Mouse (Mus musculus) liver, adult 2 months (tissue): ENCODE data around the gene Ptges3l. TPM values are rescaled to one million over a fixed set of nuclear protein-coding genes. Genes with fewer than 3 reads are reported as not detected.

Source experiments
- DNase-seq: peaks from one replicate; pipeline ENCODE4 v3.0.0-alpha.2; 2011; ENCODE audit warnings: low read depth, low spot score; ENCODE audit errors: extremely low read depth
- H3K27ac ChIP-seq: fragments of 200-500 bp; replicated peaks from 2 replicates; pipeline ENCODE4 v1.5.1; 2012; ENCODE audit warnings: low read depth, mild to moderate bottlenecking, control low read depth, inconsistent platforms, low read length; ENCODE audit not compliant: insufficient read depth
- H3K27me3 ChIP-seq: fragments of 200-500 bp; 2 replicates; pipeline ENCODE4 v1.6.1; 2012; ENCODE audit warnings: mild to moderate bottlenecking, moderate library complexity, low read length, inconsistent platforms; ENCODE audit not compliant: control insufficient read depth, insufficient read depth
- H3K36me3 ChIP-seq: fragments of 200-500 bp; 2 replicates; pipeline ENCODE4 v1.6.1; 2012; ENCODE audit warnings: low read length, inconsistent platforms; ENCODE audit not compliant: control insufficient read depth, insufficient read depth
- H3K4me1 ChIP-seq: fragments of 200-500 bp; 2 replicates; pipeline ENCODE4 v1.6.1; 2011; ENCODE audit warnings: low read length; ENCODE audit not compliant: control insufficient read depth, insufficient read depth
- H3K4me3 ChIP-seq: fragments of 200-500 bp; 2 replicates; pipeline ENCODE4 v1.5.1; 2011; ENCODE audit warnings: low read depth, mild to moderate bottlenecking, control low read depth, low read length, moderate library complexity; ENCODE audit not compliant: insufficient read depth
- H3K79me2 ChIP-seq: fragments of 200-500 bp; 2 replicates; pipeline ENCODE4 v1.6.1; 2012; ENCODE audit warnings: inconsistent platforms, mild to moderate bottlenecking, low read length, moderate library complexity; ENCODE audit not compliant: control insufficient read depth, insufficient read depth
- H3K9ac ChIP-seq: fragments of 200-500 bp; 2 replicates; pipeline ENCODE4 v1.6.1; 2012; ENCODE audit warnings: low read depth, mild to moderate bottlenecking, control low read depth, inconsistent platforms, low read length
- CTCF ChIP-seq: fragments of 200-500 bp; IDR thresholded peaks from 2 replicates; pipeline ENCODE4 v1.5.1; 2011; ENCODE audit warnings: low read depth, low read length, control low read depth
- POLR2A ChIP-seq: fragments of 200-500 bp; IDR thresholded peaks from 2 replicates; pipeline ENCODE4 v1.6.1; 2011; ENCODE audit warnings: low read length, control low read depth; ENCODE audit not compliant: insufficient read depth; ENCODE audit errors: extremely low read depth
- WGBS: fragments of 180-500 bp; shearing (Covaris S2); methylation state at CpG from one replicate; pipeline ENCODE4 v1.1.7; 2018; 5-methylcytosine and 5-hydroxymethylcytosine counted together
- polyA plus RNA-seq: library from polyadenylated mRNA; depleted of rRNA; stranded (reverse); fragments of >200 nt; gene quantifications from 2 replicates; pipeline ENCODE4 v1.2.3, GENCODE M21; 2012
- total RNA-seq: library from RNA; depleted of rRNA; stranded (reverse); fragments of >200 nt; gene quantifications from 2 replicates; pipeline ENCODE4 v1.2.3, GENCODE M21; 2014

The Ptges3l gene
- total and polyA plus RNA-seq, 2 experiments, result 0.46 to 0.93 TPM

DNA sequence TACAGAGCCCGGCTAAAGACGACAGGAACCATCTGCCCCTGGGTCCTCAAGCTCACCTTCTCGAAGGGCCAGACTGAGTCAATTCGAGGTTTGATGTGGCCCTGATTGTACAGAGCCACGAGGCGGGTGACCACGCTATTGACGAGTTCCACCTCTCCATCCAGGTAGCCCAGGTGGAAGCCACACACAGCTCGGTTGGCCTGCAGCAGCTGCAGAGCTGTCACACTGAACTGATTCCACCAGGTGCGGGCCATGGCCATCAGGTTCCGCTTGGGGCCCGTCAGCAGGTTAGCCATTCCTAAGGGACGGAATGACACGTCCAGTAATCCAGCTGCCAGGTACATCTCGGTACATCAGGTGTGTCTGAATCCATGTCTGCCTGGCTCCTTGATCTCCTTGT lies 35.2 kb upstream of the Ptges3l start:
- Histone ChIP-seq H3K9ac (no peak overlapping the region), H3K27ac (no peak overlapping the region), H3K36me3 (peaks cover 18% of the 10 kb centered on the region), H3K4me3 (no peak overlapping the region), H3K4me1 (peaks cover 3% of the 10 kb centered on the region), H3K79me2 (no peaks in the 10 kb centered on the region; the same call in 1 of the 2 replicates), H3K27me3 (no peaks in the 10 kb centered on the region)
- no peak for TF ChIP-seq CTCF
- no peak for TF ChIP-seq POLR2A
- DNase-seq, result no peak
- 90% methylated on average over 15 of the region's 15 CpGs for WGBS

GRCm38 (mm10) chr11:101459716-101460115 lies 34.6 kb upstream of the Ptges3l start:
- H3K79me2 ChIP-seq, result no peaks in the 10 kb centered on the region; the same call in 1 of the 2 replicates
- no peak for DNase-seq
- TF ChIP-seq POLR2A, result no peak
- no peak for TF ChIP-seq CTCF
- H3K4me3 ChIP-seq, result no peak overlapping the region
- peaks cover 7% of the 10 kb centered on the region for H3K4me1 ChIP-seq
- no peaks in the 10 kb centered on the region for H3K27me3 ChIP-seq
- 78% methylated on average over 6 of the region's 6 CpGs for WGBS
- H3K9ac ChIP-seq, result no peak overlapping the region
- peaks cover 18% of the 10 kb centered on the region for H3K36me3 ChIP-seq
- H3K27ac ChIP-seq, result no peak overlapping the region

DNA sequence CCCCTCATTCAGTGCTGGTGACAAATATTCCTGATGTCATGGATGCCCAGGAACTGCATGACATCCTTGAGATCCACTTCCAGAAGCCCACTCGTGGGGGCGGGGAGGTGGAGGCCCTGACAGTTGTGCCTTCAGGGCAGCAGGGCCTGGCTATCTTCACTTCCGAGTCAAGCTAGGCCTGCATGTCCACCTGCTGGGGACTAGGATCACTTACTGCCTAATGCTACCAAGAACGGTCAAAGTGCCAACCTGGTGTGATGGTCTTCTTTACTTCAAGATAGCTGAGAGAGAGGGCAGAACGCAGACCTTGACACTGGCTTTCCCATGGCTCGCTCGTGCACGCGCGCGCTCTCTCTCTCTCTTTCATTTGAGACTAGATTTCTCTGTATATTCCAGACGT lies 33.1 kb upstream of the Ptges3l start:
- DNase-seq, result no peak
- Histone ChIP-seq H3K4me1 (peaks cover 9% of the 10 kb centered on the region), H3K36me3 (peaks cover 18% of the 10 kb centered on the region), H3K4me3 (no peak overlapping the region), H3K9ac (no peak overlapping the region), H3K27me3 (no peaks in the 10 kb centered on the region), H3K79me2 (peaks cover 8% of the 10 kb centered on the region; the same call in 1 of the 2 replicates), H3K27ac (no peak overlapping the region)
- TF ChIP-seq CTCF (no peak), POLR2A (no peak)
- WGBS, result 92% methylated on average over 12 of the region's 12 CpGs

DNA sequence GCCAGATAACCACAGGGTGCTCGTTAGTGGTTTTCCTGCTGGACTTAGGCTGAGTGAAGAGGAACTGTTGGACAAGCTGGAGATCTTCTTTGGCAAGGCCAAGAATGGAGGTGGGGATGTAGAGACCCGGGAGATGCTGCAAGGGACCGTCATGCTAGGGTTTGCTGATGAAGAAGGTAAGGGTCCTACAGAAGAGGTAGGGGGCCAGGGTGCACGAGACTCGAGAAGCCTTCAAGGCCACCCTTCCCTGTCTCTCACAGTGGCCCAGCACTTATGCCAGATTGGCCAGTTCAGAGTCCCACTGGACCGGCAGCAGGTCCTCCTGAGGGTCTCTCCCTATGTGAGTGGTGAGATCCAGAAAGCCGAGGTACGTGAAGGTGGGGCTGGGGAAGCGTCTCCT lies 32.5 kb upstream of the Ptges3l start:
- no peak for TF ChIP-seq POLR2A
- WGBS, result 94% methylated on average over 9 of the region's 9 CpGs
- H3K36me3 ChIP-seq, result peaks cover 18% of the 10 kb centered on the region

GRCm38 (mm10) chr11:101455627-101456026 lies 30.5 kb upstream of the Ptges3l start:
- no peak for TF ChIP-seq POLR2A
- no peak for TF ChIP-seq CTCF
- peaks cover 26% of the 10 kb centered on the region for H3K4me1 ChIP-seq
- DNase-seq, result peak; percentile 75
- H3K9ac ChIP-seq, result no peak overlapping the region; the same call in 1 of the 2 replicates
- peaks cover 8% of the 10 kb centered on the region; the same call in 1 of the 2 replicates for H3K79me2 ChIP-seq
- H3K36me3 ChIP-seq, result peaks cover 18% of the 10 kb centered on the region
- H3K4me3 ChIP-seq, result no peak overlapping the region
- H3K27me3 ChIP-seq, result no peaks in the 10 kb centered on the region
- H3K27ac ChIP-seq, result peak overlapping the region; percentile 55
- 32% methylated on average over 7 of the region's 7 CpGs for WGBS

More for the DNA sequence above, 32.5 kb upstream of the Ptges3l start:
- Histone ChIP-seq H3K4me1 (peaks cover 12% of the 10 kb centered on the region), H3K9ac (no peak overlapping the region), H3K27me3 (no peaks in the 10 kb centered on the region), H3K79me2 (peaks cover 8% of the 10 kb centered on the region; the same call in 1 of the 2 replicates), H3K27ac (no peak overlapping the region), H3K4me3 (no peak overlapping the region)
- DNase-seq, result no peak

DNA sequence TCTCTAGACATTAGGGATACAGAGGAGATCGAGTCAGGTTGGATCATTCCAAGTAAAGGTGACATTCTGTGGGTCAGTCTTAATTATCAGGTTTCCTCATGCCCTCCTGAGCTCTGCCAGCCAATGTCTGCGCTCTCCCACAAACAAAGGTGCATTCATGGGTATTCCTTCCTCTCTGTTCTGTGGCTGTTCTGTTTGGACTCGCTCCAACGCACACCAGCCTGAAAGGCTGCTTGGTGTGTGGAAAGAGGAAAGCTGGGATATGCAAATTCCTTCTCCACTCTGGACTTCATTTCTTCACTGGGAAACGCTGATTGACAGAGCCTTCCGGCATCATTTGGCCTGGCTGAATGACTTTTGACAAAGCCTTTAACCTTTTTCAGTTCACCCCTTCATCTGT lies 29.6 kb upstream of the Ptges3l start:
- Histone ChIP-seq H3K79me2 (peaks cover 11% of the 10 kb centered on the region; the same call in 1 of the 2 replicates), H3K9ac (no peak overlapping the region), H3K27me3 (no peaks in the 10 kb centered on the region), H3K27ac (no peak overlapping the region), H3K4me3 (no peak overlapping the region), H3K4me1 (peaks cover 28% of the 10 kb centered on the region), H3K36me3 (peaks cover 18% of the 10 kb centered on the region)
- TF ChIP-seq POLR2A (no peak), CTCF (no peak)
- DNase-seq, result no peak
- WGBS, result 71% methylated on average over 6 of the region's 6 CpGs
